Mouse (Mus musculus) lung, embryonic 16.5 days (tissue): ENCODE measurements around the gene Capzb. TPM values are rescaled to one million over a fixed set of nuclear protein-coding genes. Genes with fewer than 3 reads are reported as not detected.

Experiments
- ATAC-seq: fragments of 200-750 bp; cut with Nextera tagmentation; 2 replicates; pipeline ENCODE4 v1.8.0; 2017; ENCODE audit warnings: low read depth, mild to moderate bottlenecking, moderate library complexity
- H3K27ac ChIP-seq: fragments of 300-500 bp; sonication (generic); 2 replicates; pipeline ENCODE4 v1.5.1; 2014; ENCODE audit warnings: mild to moderate bottlenecking, control low read depth, low read length
- H3K27me3 ChIP-seq: fragments of 300-500 bp; sonication (generic); 2 replicates; pipeline ENCODE4 v1.6.1; 2014; ENCODE audit warnings: low read depth, low read length, mixed read lengths; ENCODE audit not compliant: control insufficient read depth, insufficient read depth
- H3K36me3 ChIP-seq: fragments of 300-500 bp; sonication (generic); 2 replicates; pipeline ENCODE4 v1.6.1; 2014; ENCODE audit warnings: low read length; ENCODE audit not compliant: control insufficient read depth, insufficient read depth
- H3K4me1 ChIP-seq: fragments of 300-500 bp; sonication (generic); replicated peaks from 2 replicates; pipeline ENCODE4 v1.6.1; 2014; ENCODE audit warnings: low read length, mixed read lengths; ENCODE audit not compliant: control insufficient read depth, insufficient read depth
- H3K4me2 ChIP-seq: fragments of 300-500 bp; sonication (generic); 2 replicates; pipeline ENCODE4 v1.6.1; 2014; ENCODE audit warnings: low read depth, low read length, control low read depth
- H3K4me3 ChIP-seq: fragments of 300-500 bp; sonication (generic); 2 replicates; pipeline ENCODE4 v1.5.1; 2014; ENCODE audit warnings: mild to moderate bottlenecking, low read length, control low read depth
- H3K9ac ChIP-seq: fragments of 300-500 bp; sonication (generic); 2 replicates; pipeline ENCODE4 v1.6.1; 2014; ENCODE audit warnings: low read length, control low read depth
- H3K9me3 ChIP-seq: fragments of 300-500 bp; sonication (generic); 2 replicates; pipeline ENCODE4 v1.6.1; 2016; ENCODE audit warnings: low read length; ENCODE audit not compliant: control insufficient read depth
- WGBS: fragments of 180-500 bp; shearing (Covaris S2); extraction: QIAGEN DNeasy Blood & Tissue Kit; methylation state at CpG from one replicate; pipeline ENCODE4 v1.1.7; 2014; 5-methylcytosine and 5-hydroxymethylcytosine counted together
- polyA plus RNA-seq: library from polyadenylated mRNA; unstranded; fragments of >200 nt; fragmentation: Nextera tagmentation; extraction: Ambion mirVana; gene quantifications from 2 replicates; pipeline ENCODE4 v1.2.1, GENCODE M21; 2015

Capzb gene
- polyA plus RNA-seq, 1 experiment from 2014 or later, result 473 TPM

GRCm38 (mm10) chr4:139238612-139239011 lies 45.9 kb downstream of the Capzb start:
- WGBS, result 80% methylated on average over 16 of the region's 16 CpGs

GRCm38 (mm10) chr4:139240334-139240733 lies 47.6 kb downstream of the Capzb start:
- no peak for ATAC-seq
- no peak overlapping the region for H3K27ac ChIP-seq
- no peak overlapping the region for H3K4me2 ChIP-seq
- no peak overlapping the region for H3K9ac ChIP-seq
- no peaks in the 10 kb centered on the region for H3K9me3 ChIP-seq
- H3K4me3 ChIP-seq, result no peak overlapping the region
- H3K4me1 ChIP-seq, result no peaks in the 10 kb centered on the region; the same call in 1 of the 2 replicates
- 72% methylated on average over 6 of the region's 6 CpGs for WGBS
- H3K36me3 ChIP-seq, result peaks cover 25% of the 10 kb centered on the region
- no peaks in the 10 kb centered on the region for H3K27me3 ChIP-seq

More at GRCm38 (mm10) chr4:139238612-139239011, 45.9 kb downstream of the Capzb start:
- Histone ChIP-seq H3K4me1 (no peaks in the 10 kb centered on the region), H3K9ac (no peak overlapping the region), H3K4me2 (no peak overlapping the region), H3K27ac (no peak overlapping the region; the same call in 1 of the 2 replicates), H3K9me3 (no peaks in the 10 kb centered on the region), H3K36me3 (peaks cover 25% of the 10 kb centered on the region), H3K4me3 (no peak overlapping the region), H3K27me3 (no peaks in the 10 kb centered on the region)
- no peak for ATAC-seq

- Histone ChIP-seq H3K27ac (no peak overlapping the region), H3K27me3 (no peaks in the 10 kb centered on the region), H3K9ac (no peak overlapping the region), H3K36me3 (peaks cover 29% of the 10 kb centered on the region), H3K4me3 (no peak overlapping the region), H3K9me3 (no peaks in the 10 kb centered on the region), H3K4me2 (no peak overlapping the region), H3K4me1 (peaks cover 4% of the 10 kb centered on the region)
- ATAC-seq, result no peak
- WGBS, result 80% methylated on average over 22 of the region's 22 CpGs
Measured at GRCm38 (mm10) chr4:139241678-139242606, 49.2 kb downstream of the Capzb start.

GRCm38 (mm10) chr4:139242607-139242955 lies 49.9 kb downstream of the Capzb start:
- ATAC-seq, result no peak
- 61% methylated on average over 7 of the region's 7 CpGs for WGBS
- Histone ChIP-seq H3K27me3 (no peaks in the 10 kb centered on the region), H3K4me2 (no peak overlapping the region), H3K27ac (no peak overlapping the region), H3K4me3 (no peak overlapping the region), H3K9ac (no peak overlapping the region), H3K9me3 (no peaks in the 10 kb centered on the region), H3K4me1 (peaks cover 7% of the 10 kb centered on the region), H3K36me3 (peaks cover 29% of the 10 kb centered on the region)

DNA sequence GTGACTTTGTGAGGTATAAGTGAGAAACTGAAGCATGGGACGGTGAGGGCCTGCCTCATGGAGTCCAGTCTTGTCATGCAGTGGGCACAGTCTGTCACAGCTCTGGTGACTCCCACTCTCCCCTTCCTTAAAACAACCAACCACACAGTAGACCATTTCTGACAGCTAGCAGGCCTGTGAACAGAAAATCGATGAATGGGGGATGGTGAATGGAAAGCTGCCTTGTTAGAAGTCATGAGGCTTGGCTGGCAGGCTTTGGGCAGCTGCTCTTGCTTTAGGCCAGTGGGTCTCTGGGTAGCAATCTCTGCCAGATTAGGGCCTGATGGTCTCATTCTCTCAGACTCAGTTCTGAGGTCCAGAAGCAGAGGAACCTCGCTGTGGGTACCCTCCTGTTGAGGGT lies 51.5 kb downstream of the Capzb start:
- no peak overlapping the region for H3K9ac ChIP-seq
- ATAC-seq, result no peak
- 75% methylated on average over 3 of the region's 3 CpGs for WGBS

DNA sequence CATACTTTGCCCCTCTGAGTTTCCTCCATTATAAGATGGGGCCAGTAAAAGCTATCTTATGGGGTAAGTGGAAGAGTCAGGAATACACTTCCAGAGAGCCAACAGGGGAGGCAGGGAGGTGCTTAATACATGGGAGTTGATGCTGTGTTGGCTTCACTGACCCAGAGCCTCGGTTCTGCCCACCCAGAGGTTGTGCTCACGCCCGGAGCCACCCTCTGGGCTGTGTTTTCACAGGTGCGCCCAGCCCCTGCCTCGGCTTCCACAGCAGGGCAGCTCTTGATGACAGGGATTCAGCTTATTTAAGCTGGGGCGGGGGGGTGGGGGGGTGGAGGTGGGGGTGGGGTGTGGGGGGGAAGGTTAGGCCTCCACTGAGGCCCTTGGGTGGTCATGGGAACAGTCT lies 52.1 kb downstream of the Capzb start:
- Histone ChIP-seq H3K4me3 (no peak overlapping the region), H3K9ac (no peak overlapping the region), H3K36me3 (peaks cover 22% of the 10 kb centered on the region), H3K4me1 (peaks cover 24% of the 10 kb centered on the region), H3K27me3 (no peaks in the 10 kb centered on the region), H3K4me2 (no peak overlapping the region), H3K9me3 (no peaks in the 10 kb centered on the region), H3K27ac (no peak overlapping the region)
- WGBS, result 65% methylated on average over 6 of the region's 6 CpGs
- ATAC-seq, result no peak

More for the DNA sequence above, 51.5 kb downstream of the Capzb start:
- Histone ChIP-seq H3K4me2 (no peak overlapping the region), H3K9me3 (no peaks in the 10 kb centered on the region), H3K27ac (no peak overlapping the region), H3K4me3 (no peak overlapping the region), H3K36me3 (peaks cover 25% of the 10 kb centered on the region), H3K27me3 (no peaks in the 10 kb centered on the region), H3K4me1 (peaks cover 21% of the 10 kb centered on the region)

- Histone ChIP-seq H3K36me3 (peaks cover 15% of the 10 kb centered on the region), H3K4me3 (no peak overlapping the region), H3K27me3 (no peaks in the 10 kb centered on the region), H3K4me1 (peaks cover 30% of the 10 kb centered on the region), H3K9ac (no peak overlapping the region), H3K27ac (no peak overlapping the region), H3K4me2 (no peak overlapping the region), H3K9me3 (no peaks in the 10 kb centered on the region)
- ATAC-seq, result no peak
- WGBS, result 77% methylated on average over 2 of the region's 2 CpGs
Measured at GRCm38 (mm10) chr4:139245534-139245933, 52.8 kb downstream of the Capzb start.

- H3K4me2 ChIP-seq, result no peak overlapping the region
- no peak overlapping the region for H3K4me3 ChIP-seq
- no peaks in the 10 kb centered on the region for H3K9me3 ChIP-seq
- H3K9ac ChIP-seq, result no peak overlapping the region
- H3K27ac ChIP-seq, result no peak overlapping the region
- WGBS, result 70% methylated on average over 7 of the region's 7 CpGs
- H3K36me3 ChIP-seq, result peaks cover 11% of the 10 kb centered on the region
- H3K27me3 ChIP-seq, result no peaks in the 10 kb centered on the region
- no peak for ATAC-seq
- H3K4me1 ChIP-seq, result peaks cover 37% of the 10 kb centered on the region
Measured at GRCm38 (mm10) chr4:139246130-139246877, 53.6 kb downstream of the Capzb start.

GRCm38 (mm10) chr4:139247966-139248365 lies 55.3 kb downstream of the Capzb start:
- 50% methylated on average over 7 of the region's 7 CpGs for WGBS
- Histone ChIP-seq H3K4me3 (no peak overlapping the region), H3K27me3 (no peaks in the 10 kb centered on the region), H3K36me3 (peaks cover 4% of the 10 kb centered on the region), H3K4me1 (peaks cover 48% of the 10 kb centered on the region), H3K27ac (peak overlapping the region; percentile 95), H3K9me3 (no peaks in the 10 kb centered on the region), H3K4me2 (no peak overlapping the region), H3K9ac (0 out of 2 replicates have a peak overlapping the region, but pooled peaks have one; percentile 5)
- ATAC-seq, result no peak
